Mouse (Mus musculus): Measurements from ENCODE around the gene Hist2h2ac.
A peak's percentile ranks its signal among the peaks of the same experiment; 100 is the strongest.

The Hist2h2ac gene

DNA sequence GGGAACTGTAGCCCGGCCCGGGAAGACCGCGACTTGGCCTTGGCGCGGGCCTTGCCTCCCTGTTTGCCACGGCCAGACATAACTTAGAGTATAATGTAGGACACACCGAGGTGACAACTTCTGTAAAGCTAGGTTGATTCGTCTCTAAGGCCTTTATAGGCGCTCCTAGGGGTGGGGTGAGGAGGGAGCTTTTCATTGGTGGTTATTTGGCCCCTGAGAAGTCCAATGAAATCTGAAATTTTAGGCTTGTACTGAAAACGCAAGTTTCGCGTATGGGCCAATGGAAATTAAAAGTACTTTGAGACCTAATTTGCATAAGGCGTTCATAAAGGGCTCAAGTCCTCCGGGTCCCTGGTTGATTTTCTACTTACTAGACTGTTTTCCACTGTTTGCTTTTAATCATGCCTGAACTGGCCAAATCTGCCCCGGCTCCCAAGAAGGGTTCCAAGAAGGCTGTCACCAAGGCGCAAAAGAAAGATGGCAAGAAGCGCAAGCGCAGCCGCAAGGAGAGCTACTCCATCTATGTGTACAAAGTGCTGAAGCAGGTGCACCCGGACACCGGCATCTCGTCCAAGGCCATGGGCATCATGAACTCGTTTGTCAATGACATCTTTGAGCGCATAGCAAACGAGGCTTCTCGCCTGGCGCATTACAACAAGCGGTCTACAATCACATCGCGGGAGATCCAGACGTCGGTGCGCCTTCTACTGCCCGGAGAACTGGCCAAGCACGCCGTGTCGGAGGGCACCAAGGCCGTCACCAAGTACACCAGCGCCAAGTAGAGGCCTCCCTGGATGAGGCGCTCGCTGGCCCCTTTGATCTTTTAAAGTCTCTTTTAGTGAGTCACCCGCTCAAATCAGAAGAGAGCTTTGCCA is at the start of gene Hist2h2ac, which contains the start of gene Hist2h2be:
Gene Hist2h2ac, minus strand, starts transcription at position 116 of the 875 bp plus-strand sequence.
Gene Hist2h2be, plus strand, starts transcription at position 355 of the 875 bp plus-strand sequence.
- DNase-seq (ENCODE audit: inconsistent age in 2 of 2, low spot score in 1 of 2): peak; percentile 93 to 99

DNA sequence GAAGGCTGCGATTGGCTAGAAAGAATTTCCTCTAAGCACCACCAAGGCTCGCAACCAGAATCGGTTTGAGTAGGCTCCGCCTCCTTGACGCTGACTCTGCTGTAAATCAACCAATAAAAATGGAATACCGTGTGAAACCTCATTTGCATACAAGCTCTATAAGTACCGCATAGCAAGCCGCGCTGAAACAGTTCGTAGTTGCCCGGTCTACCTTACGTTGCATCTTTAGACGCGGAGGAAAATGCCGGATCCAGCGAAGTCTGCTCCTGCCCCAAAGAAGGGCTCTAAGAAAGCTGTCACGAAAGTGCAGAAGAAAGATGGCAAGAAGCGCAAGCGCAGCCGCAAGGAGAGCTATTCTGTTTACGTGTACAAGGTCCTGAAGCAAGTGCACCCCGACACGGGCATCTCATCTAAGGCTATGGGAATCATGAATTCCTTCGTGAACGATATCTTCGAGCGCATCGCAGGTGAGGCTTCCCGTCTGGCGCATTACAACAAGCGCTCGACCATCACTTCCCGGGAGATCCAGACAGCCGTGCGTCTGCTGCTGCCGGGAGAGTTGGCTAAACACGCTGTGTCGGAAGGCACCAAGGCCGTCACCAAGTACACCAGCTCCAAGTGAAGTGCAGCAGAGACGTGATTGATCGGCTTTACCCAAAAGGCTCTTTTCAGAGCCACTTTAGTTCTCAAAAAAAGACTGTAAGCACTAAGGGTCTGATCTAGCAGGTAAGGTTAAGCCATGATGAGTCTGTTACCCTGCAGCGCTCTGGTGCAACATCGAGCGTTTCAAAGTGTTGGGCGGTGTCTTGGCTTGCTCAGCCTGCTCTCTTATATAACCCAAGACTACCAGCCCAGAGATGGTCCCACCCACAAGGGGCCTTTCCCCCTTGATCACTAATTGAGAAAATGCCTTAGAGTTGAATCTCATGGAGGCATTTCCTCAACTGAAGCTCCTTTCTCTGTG is 49.1 kb upstream of the Hist2h2ac start, which contains the start of gene Hist2h2bb:
Gene Hist2h2bb, plus strand, starts transcription at position 242 of the 964 bp plus-strand sequence.
- peak; percentile 93 to 97 for DNase-seq (ENCODE audit: inconsistent age in 2 of 2, low spot score in 1 of 2)

DNA sequence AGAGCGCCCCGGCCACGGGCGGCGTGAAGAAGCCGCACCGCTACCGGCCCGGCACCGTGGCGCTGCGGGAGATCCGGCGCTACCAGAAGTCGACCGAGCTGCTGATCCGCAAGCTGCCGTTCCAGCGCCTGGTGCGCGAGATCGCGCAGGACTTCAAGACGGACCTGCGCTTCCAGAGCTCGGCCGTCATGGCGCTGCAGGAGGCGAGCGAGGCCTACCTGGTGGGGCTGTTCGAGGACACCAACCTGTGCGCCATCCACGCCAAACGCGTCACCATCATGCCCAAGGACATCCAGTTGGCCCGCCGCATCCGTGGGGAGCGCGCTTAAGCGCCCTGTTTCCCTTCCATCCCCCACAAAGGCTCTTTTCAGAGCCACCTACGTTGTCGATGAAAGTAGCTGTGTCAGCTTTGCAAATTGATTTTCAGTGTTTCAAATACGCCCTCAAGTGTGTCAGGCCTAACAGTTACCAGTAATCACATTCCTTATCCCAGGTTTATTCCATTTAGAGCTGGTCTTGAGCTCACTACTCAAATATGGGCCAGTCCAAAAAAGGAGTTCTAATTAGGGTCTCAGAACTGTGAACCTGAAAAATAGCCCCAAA is 48.2 kb upstream of the Hist2h2ac start:
- DNase-seq (ENCODE audit: inconsistent age in 2 of 2, low spot score in 1 of 2): peak in 1 of 2 experiments; percentile 51

DNA sequence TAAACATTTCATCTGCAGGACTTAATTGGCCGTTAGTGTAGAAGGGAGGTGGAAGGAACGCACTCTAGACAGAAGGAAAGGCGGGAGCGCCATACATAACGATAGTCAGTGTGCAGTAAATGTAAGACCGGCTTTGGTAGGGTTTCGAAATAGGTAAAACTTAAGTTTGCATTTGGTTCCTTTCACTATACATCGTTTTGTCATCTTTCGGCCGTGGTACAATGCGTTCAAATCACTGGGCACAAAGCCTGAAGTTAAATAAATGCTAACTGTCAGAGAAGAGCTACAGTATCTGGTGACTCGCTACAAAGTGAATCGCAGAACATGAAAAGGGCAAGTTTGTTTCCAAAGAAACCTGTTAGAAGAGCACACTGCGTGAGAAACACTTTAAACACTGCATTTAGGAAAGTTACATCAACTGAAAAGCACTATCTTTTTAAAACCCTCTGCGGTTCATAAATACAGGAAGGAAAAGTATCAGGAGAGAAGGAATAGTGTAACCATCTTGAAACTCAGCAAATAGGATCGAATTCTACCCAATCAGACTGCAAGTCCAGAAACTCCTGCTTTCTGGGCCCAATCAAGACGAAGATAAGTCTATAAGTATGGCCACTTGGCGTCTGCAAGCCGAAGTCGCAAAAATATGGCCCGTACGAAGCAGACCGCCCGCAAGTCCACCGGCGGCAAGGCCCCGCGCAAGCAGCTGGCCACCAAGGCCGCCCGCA is 47.5 kb upstream of the Hist2h2ac start, which contains the start of gene Hist2h3b:
Gene Hist2h3b, plus strand, starts transcription at position 604 of the 725 bp plus-strand sequence.
- DNase-seq (ENCODE audit: inconsistent age in 2 of 2, low spot score in 1 of 2): peak; percentile 88 to 95

DNA sequence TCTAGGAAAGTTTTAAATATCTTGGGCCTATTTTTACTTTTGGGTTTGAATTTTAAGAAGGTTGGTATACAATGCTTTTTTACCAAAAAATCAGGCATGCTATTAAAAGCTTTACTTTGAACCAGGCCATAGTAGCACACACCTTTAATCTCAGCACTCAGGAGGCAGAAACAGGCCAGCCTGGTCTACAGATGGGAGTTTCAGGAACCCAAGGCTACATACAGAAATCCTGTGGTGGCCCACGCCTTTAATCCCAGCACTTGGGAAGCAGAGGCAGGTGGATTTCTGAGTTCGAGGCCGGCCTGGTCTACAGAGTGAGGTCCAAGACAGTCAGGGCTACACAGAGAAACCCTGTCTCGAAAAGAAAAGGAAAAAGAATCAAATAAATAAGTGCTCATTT is 46.9 kb upstream of the Hist2h2ac start:
- peak in 1 of 2 experiments; percentile 57 for DNase-seq (ENCODE audit: inconsistent age in 2 of 2, low spot score in 1 of 2)

DNA sequence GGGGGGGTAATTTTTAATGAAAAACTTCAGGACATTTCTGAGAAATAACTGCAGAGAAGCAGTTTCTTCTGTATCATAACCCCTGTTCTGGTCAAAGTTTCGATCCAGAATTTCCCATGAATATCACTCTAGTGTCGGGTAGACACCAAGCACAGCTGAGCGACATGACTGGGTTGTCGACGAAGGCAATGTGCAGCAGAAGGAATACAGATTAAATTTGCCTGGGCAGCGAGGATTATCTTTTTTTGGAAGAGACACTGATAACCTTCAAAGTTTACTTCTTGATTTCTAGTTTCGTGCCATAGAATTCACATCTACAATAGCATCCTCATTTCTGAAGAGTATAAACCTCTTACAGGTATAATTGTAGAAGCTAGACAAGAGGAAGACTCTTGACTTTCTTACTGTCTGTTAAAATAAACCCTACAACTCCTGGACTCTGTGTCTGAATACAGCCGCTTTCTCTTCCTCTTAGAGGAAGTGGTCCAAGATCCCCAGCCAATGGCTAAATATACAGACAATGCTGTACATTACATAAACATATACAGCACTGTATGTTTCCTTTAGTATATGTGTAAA is 45.5 kb upstream of the Hist2h2ac start:
- no peak for DNase-seq (ENCODE audit: inconsistent age in 2 of 2, low spot score in 1 of 2)

DNA sequence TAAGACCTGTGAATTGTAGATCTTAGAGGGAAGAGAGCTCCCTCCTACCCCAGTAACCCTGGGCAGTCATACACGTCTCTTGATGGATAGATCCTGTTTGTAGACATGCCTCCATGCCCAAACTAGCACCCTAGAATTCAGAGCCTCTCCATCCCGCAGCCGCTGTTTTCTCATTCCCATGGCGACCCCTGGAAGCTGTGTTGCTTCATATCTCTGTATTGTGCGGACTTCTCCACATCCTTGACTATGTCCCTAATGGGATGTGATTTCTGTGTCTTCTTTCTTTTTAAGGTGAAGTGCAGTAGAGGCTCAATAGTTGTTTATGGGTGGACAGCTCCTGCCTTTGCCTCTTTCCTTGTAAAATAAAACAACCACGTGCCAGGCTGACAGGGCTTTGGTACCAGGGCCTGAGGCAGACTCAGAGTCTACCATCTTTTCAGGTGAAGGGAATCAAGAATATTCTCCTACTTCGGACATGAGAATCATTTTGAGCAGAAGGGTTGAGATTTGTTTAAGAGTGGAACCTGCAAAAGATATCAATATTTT is 43.8 kb upstream of the Hist2h2ac start:
- DNase-seq (ENCODE audit: inconsistent age in 2 of 2, low spot score in 1 of 2): no peak

DNA sequence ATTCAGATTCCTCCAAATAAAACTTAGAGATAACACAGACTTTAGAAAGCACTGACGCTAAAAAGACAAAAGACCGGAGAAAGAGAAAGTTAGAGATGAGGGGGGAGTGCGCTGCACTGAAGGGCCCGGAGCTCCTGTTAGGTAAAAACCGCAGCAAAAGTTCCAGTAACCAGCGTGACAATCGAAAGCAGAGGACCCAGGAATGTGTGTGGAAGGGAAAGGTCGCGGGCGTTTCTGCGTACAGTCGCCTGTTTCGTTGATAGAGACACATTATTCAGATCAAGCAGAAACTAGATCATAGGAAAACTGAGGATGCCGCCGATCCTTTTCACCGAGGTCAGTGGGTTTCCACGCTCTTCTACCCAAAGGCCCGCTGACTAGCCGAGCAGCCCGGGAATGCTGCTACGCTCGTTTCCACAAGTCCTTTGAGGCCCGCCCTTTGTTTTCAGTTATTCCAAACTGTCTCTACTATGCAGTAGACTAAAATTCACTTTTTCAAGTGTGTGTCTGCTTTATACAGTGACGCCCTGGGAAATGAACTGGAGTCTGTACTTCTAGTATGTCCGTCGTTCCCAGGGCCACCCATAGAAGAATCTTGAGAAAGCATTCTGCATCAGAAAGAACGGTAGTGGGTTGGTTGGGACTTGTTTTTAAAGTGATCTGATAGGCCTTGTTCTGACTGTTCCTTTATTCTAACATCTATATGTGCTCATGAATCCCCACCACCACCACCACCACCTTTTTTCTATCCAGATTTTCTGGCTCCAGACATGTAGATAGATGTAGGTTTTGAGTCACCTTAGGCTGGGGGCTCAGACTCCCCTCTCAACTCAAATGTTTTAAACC is 43.1 kb upstream of the Hist2h2ac start:
- DNase-seq (ENCODE audit: inconsistent age in 2 of 2, low spot score in 1 of 2): peak in 1 of 2 experiments; percentile 70

DNA sequence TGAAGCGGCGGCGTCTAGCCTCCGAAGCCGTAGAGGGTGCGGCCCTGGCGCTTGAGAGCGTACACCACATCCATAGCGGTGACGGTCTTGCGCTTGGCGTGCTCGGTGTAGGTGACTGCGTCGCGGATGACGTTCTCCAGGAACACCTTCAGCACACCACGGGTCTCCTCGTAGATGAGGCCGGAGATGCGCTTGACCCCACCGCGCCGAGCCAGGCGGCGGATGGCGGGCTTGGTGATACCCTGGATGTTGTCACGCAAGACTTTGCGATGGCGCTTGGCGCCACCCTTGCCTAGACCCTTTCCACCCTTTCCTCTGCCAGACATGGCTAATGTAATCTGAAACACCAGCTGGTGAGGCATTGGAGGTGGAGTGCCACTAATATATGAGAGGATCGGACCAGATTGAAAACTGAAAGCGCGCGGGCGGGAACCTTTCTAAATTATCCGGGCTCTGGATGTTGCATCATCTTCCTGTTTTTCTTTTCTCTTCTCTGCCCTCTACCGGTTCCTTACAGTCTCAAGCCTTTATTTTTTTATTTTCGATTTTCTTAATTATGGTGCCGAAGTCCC is 42.4 kb upstream of the Hist2h2ac start, which contains the start of gene Hist2h4:
Gene Hist2h4, minus strand, starts transcription at position 333 of the 572 bp plus-strand sequence.
- DNase-seq (ENCODE audit: inconsistent age in 2 of 2, low spot score in 1 of 2): peak; percentile 96 to 99

DNA sequence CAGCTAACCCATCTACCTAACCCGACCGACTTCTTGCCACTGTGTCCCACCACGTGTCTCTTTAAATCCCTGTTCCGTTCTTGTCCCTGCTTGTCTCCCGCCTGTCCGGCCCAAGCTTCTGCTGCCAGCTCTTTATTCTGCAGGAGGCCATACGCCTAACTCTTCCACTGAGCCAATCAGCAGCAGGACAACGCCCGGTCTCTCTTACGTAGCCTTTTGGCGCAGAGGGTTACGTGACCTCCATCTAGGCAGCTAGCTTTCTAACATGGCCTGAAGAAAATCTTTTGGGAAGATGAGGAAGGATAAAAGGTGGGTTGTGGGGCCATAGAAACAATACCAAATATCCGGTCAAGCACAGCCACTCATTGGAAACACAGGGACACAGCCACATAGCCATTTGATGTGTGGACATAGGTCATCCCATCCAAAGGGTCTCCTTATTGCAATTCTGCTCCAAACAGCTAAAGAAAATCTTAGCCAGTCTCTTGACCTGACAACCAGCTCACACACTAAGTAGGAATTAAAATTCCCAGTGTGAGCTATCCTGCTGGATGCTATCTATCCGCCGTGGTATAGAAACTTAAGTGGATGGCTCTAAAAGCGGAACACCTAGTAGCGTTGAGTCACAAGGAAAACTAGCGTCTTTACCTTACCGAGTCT is 41.7 kb upstream of the Hist2h2ac start:
- DNase-seq (ENCODE audit: inconsistent age in 2 of 2, low spot score in 1 of 2): peak; percentile 91 to 96

DNA sequence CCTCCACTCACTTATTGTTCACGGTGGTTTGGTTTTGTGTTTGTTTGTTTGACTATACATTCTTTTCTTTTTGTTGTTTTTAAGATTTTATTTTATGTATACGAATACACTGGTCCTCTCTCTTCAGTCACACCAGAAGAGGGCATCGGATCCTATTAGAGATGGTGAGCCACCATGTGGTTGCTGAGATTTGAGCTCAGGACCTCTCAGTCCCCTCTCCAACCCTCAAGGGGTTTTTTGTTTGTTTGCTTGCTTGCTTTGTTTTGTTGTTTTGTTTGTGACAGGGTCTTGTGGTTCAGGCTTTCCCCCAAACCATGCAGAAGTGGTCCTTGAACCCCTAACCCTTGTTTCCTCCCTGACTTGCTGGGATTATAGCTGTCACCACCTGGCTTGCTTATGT is 40.9 kb upstream of the Hist2h2ac start:
- peak in 1 of 2 experiments; percentile 52 for DNase-seq (ENCODE audit: inconsistent age in 2 of 2, low spot score in 1 of 2)

DNA sequence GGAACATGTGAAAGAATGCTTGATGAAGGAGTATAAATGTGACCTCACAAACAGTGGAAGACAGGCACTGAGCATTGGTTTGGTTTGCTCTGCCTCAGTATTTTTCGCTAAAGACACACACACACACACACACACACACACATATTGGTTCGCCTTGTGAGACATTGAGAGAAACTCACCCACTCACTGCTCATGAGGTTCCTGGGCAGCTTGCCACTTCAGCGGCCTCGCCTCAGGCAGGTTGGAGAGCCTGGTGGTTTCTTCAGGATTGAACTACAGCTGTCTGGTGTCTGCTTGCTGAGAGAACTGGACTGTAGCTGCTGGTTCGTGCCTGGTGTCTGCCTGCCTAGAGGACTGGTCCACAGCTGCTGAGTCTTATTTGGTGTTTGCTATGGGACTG is 39.5 kb upstream of the Hist2h2ac start:
- DNase-seq (ENCODE audit: inconsistent age in 2 of 2, low spot score in 1 of 2): no peak

DNA sequence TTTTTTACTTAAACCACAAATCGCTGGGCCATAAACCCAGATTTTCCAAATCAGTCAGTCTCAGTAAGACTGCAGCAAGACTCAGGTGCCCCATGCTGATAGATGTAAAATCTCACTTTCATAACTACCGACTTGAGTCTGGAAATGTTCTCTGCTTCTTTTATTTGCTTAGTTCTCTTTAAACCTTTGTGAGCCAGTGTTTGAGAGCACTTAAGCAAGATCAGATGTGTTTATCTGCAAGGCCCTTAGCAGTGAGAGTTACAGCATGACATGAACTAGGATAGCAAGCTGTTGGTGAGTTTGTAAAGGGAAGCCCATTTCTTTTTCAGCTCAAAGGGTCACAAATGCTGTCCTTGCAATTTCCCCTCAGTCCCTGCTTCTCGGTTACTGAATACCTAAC is 36.5 kb upstream of the Hist2h2ac start:
- DNase-seq (ENCODE audit: inconsistent age in 2 of 2, low spot score in 1 of 2): no peak

DNA sequence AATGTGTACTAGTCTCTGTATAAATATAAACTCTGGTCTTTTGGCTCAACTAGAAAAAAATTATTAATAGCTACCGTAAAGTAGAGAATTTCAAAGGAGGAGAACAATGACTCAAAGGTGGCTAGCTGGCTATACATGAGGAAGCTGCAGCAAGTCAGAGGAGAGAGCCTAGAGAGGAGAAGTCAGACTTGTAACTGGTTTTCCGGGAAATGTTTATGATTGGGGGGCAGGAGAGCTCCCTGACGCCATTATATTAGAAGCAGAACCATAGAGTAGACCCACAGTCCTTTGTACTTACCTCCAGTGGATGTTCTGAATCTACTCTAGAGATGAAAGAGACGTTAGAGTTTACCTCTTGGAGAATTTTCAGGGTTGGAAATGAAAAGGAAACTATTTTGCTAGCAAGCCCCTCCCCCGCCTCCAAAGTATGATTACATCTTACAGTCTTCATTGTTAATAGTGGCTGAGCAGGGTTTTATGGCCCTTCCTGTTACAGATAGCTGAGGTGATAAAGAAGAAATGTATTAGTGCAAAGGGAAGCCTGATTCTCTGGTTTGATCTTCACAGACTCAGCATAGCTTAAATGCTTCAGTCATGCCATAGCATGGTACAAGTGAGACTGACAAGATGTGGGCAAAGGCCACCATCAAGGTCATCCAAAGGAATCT is 35.4 kb upstream of the Hist2h2ac start:
- no peak for DNase-seq (ENCODE audit: inconsistent age in 2 of 2, low spot score in 1 of 2)

DNA sequence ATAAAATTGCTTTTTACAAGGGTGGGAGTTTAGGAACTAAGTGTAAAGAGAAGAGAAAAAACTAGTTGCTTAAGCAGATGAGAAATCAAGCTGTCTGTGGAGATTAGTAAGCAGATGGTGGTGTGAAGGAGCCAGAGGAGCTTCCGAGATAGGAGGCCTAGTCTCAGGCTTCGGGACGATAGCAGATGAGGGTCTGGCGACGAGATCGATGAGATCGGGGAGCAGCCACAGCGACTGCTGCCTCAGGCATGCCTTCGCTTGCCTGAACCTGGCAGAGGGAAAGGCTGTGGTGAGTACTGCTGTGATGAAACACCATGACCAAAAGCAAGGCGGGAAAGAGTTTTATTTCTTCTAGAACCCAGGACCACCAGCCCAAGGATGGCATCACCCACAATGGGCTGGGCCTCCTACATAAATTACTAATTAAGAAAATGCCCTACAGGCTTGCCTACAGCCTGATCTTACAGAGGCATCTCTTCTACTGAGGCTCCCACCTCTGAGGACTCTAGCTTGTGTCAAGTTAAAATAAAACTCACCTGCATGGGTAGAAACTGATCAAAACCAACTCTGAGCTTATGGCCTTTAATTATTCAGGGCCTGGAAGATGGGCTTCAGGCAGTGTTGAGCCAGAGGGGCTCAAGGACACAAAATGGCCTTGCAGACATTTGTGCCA is 34.1 kb upstream of the Hist2h2ac start:
- no peak for DNase-seq (ENCODE audit: inconsistent age in 2 of 2, low spot score in 1 of 2)

DNA sequence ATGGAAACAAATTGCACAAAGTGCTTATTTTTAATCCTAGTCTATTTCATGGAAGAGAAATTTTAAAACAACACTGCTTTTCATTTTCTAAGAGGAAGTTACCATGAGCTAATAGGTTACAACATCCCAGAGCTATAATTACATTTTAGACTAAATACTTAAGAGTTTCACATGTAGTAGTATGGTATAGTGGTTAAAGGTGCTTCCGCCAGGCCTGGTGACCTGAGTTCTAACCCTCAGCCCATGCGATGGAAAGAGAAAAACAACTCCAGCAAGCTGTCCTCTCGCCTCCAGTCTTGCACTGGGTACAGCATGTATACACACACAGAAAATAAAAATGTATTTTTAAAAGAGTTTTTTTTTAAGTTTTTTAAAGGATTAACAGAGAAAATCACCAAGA is 31.1 kb upstream of the Hist2h2ac start:
- no peak for DNase-seq (ENCODE audit: inconsistent age in 2 of 2, low spot score in 1 of 2)

DNA sequence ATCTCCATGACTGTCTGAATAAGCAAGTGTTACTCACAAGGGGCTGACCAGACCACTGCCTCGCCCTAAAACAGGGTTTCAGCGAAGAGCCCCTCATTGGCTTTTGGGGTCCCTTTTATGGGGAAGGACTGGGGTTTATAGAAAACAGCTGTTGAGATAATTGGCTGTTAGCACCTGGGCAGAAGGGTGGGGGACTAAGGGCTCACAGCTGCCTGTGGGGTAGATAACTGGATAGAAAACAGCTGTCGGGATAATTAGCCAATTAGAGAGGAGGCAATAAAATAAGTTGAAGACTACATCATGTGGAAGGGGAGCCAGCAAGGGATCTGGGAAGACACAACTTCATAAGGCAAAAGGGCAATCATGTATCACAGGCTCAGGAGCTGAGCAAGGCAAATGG is 30.2 kb upstream of the Hist2h2ac start:
- DNase-seq (ENCODE audit: inconsistent age in 2 of 2, low spot score in 1 of 2): no peak

All from adrenal gland, adult (tissue).